Comparison of ENCODE assay signal across 8 mouse cellular contexts in genomic region chr14:57619487-57619886, GRCm38 (mm10). TPM values are rescaled to one million over a fixed set of nuclear protein-coding genes. Genes with fewer than 3 reads are reported as not detected.
DNase-seq lines count a peak whose midpoint lies in the region; ATAC-seq and TF ChIP-seq lines count a peak whose summit lies in the region.

No protein-coding gene starts in this region.

- peak; percentile 8 for DNase-seq in kidney, adult 11 months
- DNase-seq in A20 (ENCODE audit: low read depth, low spot score): peak; percentile 62
- DNase-seq in ES-CJ7 (ENCODE audit: low read depth, low spot score): peak; percentile 77
- DNase-seq in embryo, embryonic 9.5 days (ENCODE audit: extremely low spot score): peak; percentile 42
- peak; percentile 39 to 50 for DNase-seq in kidney, postnatal 36 days
- peak; percentile 54 for DNase-seq in midbrain, postnatal 0 days (ENCODE audit: low spot score)
- DNase-seq in cerebellum, adult 11-12 months: no peak

- no peak overlapping the region for H3K9ac ChIP-seq in kidney, embryonic 15.5 days
- no peak overlapping the region for H3K9ac ChIP-seq in midbrain, postnatal 0 days (replicated peaks; ENCODE audit: low read length, poor library complexity, severe bottlenecking)

- ATAC-seq in kidney, embryonic 15.5 days (replicated peaks; ENCODE audit: low FRiP score): no peak
- ATAC-seq in midbrain, postnatal 0 days (ENCODE audit: low FRiP score): no peak

- H3K27me3 ChIP-seq in kidney, embryonic 15.5 days: no peaks in the 10 kb centered on the region
- no peaks in the 10 kb centered on the region for H3K27me3 ChIP-seq in midbrain, postnatal 0 days (ENCODE audit: insufficient read depth, low read length)

- no peaks in the 10 kb centered on the region for H3K9me3 ChIP-seq in kidney, embryonic 15.5 days (replicated peaks)
- no peaks in the 10 kb centered on the region for H3K9me3 ChIP-seq in midbrain, postnatal 0 days (ENCODE audit: low read length)

- H3K27ac ChIP-seq in kidney, embryonic 15.5 days: no peak overlapping the region
- H3K27ac ChIP-seq in midbrain, postnatal 0 days (ENCODE audit: low read depth, low read length): no peak overlapping the region

- peak; percentile 72 for TF ChIP-seq CTCF in midbrain, postnatal 0 days (IDR thresholded peaks at IDR 0.05)

- H3K36me3 ChIP-seq in kidney, embryonic 15.5 days: peaks cover 34% of the 10 kb centered on the region
- no peaks in the 10 kb centered on the region for H3K36me3 ChIP-seq in midbrain, postnatal 0 days (ENCODE audit: insufficient read depth, low read length)

- H3K4me2 ChIP-seq in kidney, embryonic 15.5 days: no peak overlapping the region
- H3K4me2 ChIP-seq in midbrain, postnatal 0 days (ENCODE audit: low read depth, low read length, poor library complexity, severe bottlenecking): no peak overlapping the region

- H3K4me1 ChIP-seq in kidney, embryonic 15.5 days: no peaks in the 10 kb centered on the region
- no peaks in the 10 kb centered on the region for H3K4me1 ChIP-seq in midbrain, postnatal 0 days (ENCODE audit: insufficient read depth, low read length)

- no peak overlapping the region for H3K4me3 ChIP-seq in kidney, embryonic 15.5 days (replicated peaks)
- no peak overlapping the region for H3K4me3 ChIP-seq in midbrain, postnatal 0 days (ENCODE audit: low read depth, low read length)

- 52% methylated on average over 2 of the region's 2 CpGs for WGBS in kidney, embryonic 15.5 days
- 50% methylated on average over 2 of the region's 2 CpGs for WGBS in midbrain, postnatal 0 days

RNA-seq across cellular contexts. Expression of gene Xpo4, which starts 45.7 kb away (rescaled TPM):
- 22.4 and 24.0 TPM in 2 replicates for polyA plus RNA-seq in kidney, embryonic 15.5 days (2015; fragmentation: Nextera tagmentation; extraction: Ambion mirVana)
- 11.3 and 19.4 TPM in 2 replicates for total RNA-seq in midbrain, postnatal 0 days (2014; rRNA removed)
- 6.7 and 11.7 TPM in 2 replicates for polyA plus RNA-seq in midbrain, postnatal 0 days (2015; fragmentation: Nextera tagmentation; extraction: Ambion mirVana)

RNA-seq across cellular contexts. Expression of gene Eef1akmt1, which starts 48.1 kb away (rescaled TPM):
- polyA plus RNA-seq in kidney, embryonic 15.5 days (2015; fragmentation: Nextera tagmentation; extraction: Ambion mirVana): 82.3 and 89.2 TPM in 2 replicates
- 26.2 and 39.2 TPM in 2 replicates for total RNA-seq in midbrain, postnatal 0 days (2014; rRNA removed)
- polyA plus RNA-seq in midbrain, postnatal 0 days (2015; fragmentation: Nextera tagmentation; extraction: Ambion mirVana): 63.8 and 73.7 TPM in 2 replicates
